Mouse (Mus musculus) olfactory bulb, adult 2 months (tissue): ENCODE results near the gene Pomt2.

Source experiments
- CTCF ChIP-seq: fragments of 200-500 bp; IDR thresholded peaks from 2 replicates; pipeline ENCODE4 v1.5.1; 2012; ENCODE audit warnings: low read depth, mild to moderate bottlenecking, low read length, moderate library complexity; ENCODE audit not compliant: insufficient read depth
- POLR2A ChIP-seq: fragments of 200-500 bp; IDR thresholded peaks from 2 replicates; pipeline ENCODE4 v1.6.1; 2012; ENCODE audit warnings: mild to moderate bottlenecking, low read depth, low read length, moderate library complexity; ENCODE audit not compliant: insufficient read depth

DNA sequence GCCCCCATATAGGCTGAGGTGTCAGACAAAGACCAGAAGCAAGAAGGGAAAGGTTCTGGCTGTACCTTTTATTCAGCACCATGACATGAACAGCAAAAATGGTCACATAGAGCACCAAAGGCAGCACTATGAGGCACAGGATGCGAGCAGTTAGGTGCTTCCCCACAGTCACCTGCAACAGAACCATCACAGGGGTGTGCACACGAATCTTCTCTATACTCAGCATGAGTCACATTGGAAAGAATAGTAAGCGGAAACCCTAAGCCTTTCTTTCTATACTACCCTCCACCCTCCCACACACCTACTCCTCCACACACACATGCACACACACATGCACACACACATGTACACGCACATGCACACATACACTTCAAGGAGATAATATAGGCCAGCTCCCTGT, 17.5 kb downstream of the Pomt2 start:
- no peak for TF ChIP-seq CTCF
- no peak for TF ChIP-seq POLR2A
